Comparison of ENCODE assay signal across 8 mouse cellular contexts in genomic region chr7:127363475-127363921, GRCm38 (mm10). TPM values are rescaled to one million over a fixed set of nuclear protein-coding genes. Genes with fewer than 3 reads are reported as not detected.
DNase-seq lines count a peak whose midpoint lies in the region; ATAC-seq and TF ChIP-seq lines count a peak whose summit lies in the region.

No protein-coding gene starts in this region.

- H3K79me2 ChIP-seq in heart, adult 2 months (replicated peaks; ENCODE audit: control insufficient read depth, insufficient read depth, low read length): no peaks in the 10 kb centered on the region

- no peaks in the 10 kb centered on the region for H3K9me3 ChIP-seq in forebrain, postnatal 0 days (ENCODE audit: low read length)

- ATAC-seq in forebrain, postnatal 0 days: peak; percentile 16; the same call in 1 of the 2 replicates

- DNase-seq in heart, adult 2 months: peak; percentile 14 to 47
- DNase-seq in heart, postnatal 25 days (ENCODE audit: low spot score): no peak
- DNase-seq in cerebellum, adult 18-20 months: peak; percentile 72 to 78
- peak; percentile 27 for DNase-seq in forebrain, postnatal 0 days
- peak; percentile 64 for DNase-seq in kidney, postnatal 10 days
- peak; percentile 38 for DNase-seq in lung, postnatal 36 days
- DNase-seq in urinary bladder, postnatal 10 days (ENCODE audit: low spot score): no peak
- no peak for DNase-seq in spleen, adult 18-20 months

- H3K27ac ChIP-seq in heart, adult 2 months: peak overlapping the region; percentile 33; the same call in 1 of the 2 replicates
- no peak overlapping the region for H3K27ac ChIP-seq in forebrain, postnatal 0 days (ENCODE audit: low read depth, low read length)

- intact Hi-C loops in heart, adult 2 months (cut with DNase I): loop anchor here (5.0 kb wide), 2 partner anchors 44 to 149 kb away; partner anchors contain the start of genes Srcap and Zfp764
- intact Hi-C loops in heart, postnatal 25 days (cut with DNase I): loop anchor here (5.0 kb wide), 2 partner anchors 44 to 119 kb away; partner anchors contain the start of gene Zfp764

- no peak for TF ChIP-seq CTCF in heart, adult 2 months (IDR thresholded peaks at IDR 0.05)
- TF ChIP-seq CTCF in forebrain, postnatal 0 days (IDR thresholded peaks at IDR 0.05; ENCODE audit: low read depth): no peak

- H3K9ac ChIP-seq in heart, adult 2 months (ENCODE audit: low read depth, low read length): peak overlapping the region; percentile 75
- peak overlapping the region; percentile 39 for H3K9ac ChIP-seq in forebrain, postnatal 0 days

- H3K4me2 ChIP-seq in forebrain, postnatal 0 days (ENCODE audit: low read depth): peak overlapping the region; percentile 69

- no peak for TF ChIP-seq EP300 in heart, adult 2 months (IDR thresholded peaks at IDR 0.05; ENCODE audit: insufficient read depth, low read depth, low read length)

- peak overlapping the region; percentile 34 for H3K4me3 ChIP-seq in heart, adult 2 months
- peak overlapping the region; percentile 33 for H3K4me3 ChIP-seq in forebrain, postnatal 0 days (ENCODE audit: low read depth, low read length)

- no peaks in the 10 kb centered on the region for H3K4me1 ChIP-seq in heart, adult 2 months (ENCODE audit: control insufficient read depth, insufficient read depth, low read length)
- peaks cover 2% of the 10 kb centered on the region; the same call in 1 of the 2 replicates for H3K4me1 ChIP-seq in forebrain, postnatal 0 days (ENCODE audit: insufficient read depth)

- no peak for TF ChIP-seq POLR2A in heart, adult 2 months (IDR thresholded peaks at IDR 0.05; ENCODE audit: insufficient read depth, low read depth, low read length)

- WGBS in heart, adult 2 months: 8% methylated on average over 24 of the region's 24 CpGs
- WGBS in forebrain, postnatal 0 days: 3% methylated on average over 24 of the region's 24 CpGs

- H3K36me3 ChIP-seq in heart, adult 2 months (ENCODE audit: control insufficient read depth, insufficient read depth, low read length): no peaks in the 10 kb centered on the region
- no peaks in the 10 kb centered on the region for H3K36me3 ChIP-seq in forebrain, postnatal 0 days (ENCODE audit: insufficient read depth)

- H3K27me3 ChIP-seq in heart, adult 2 months (ENCODE audit: control insufficient read depth, insufficient read depth, low read length): no peaks in the 10 kb centered on the region
- H3K27me3 ChIP-seq in forebrain, postnatal 0 days (ENCODE audit: insufficient read depth, low read length): no peaks in the 10 kb centered on the region

RNA-seq across cellular contexts. Expression of gene Zfp747, which starts 12.4 kb away (rescaled TPM):
- total RNA-seq in heart, adult 2 months (2021): 1 to 10 TPM; 4.3 to 5.3 TPM
- polyA plus RNA-seq in heart, adult 2 months (2012; rRNA removed): 2.9 and 3.9 TPM in 2 replicates
- total RNA-seq in heart, postnatal 25 days (2021): 1 to 10 TPM; 3.4 to 4.7 TPM
- 8.5 and 9.2 TPM in 2 replicates for total RNA-seq in forebrain, postnatal 0 days (2014; rRNA removed)
- 2.9 and 4.7 TPM in 2 replicates for polyA plus RNA-seq in forebrain, postnatal 0 days (2015; fragmentation: Nextera tagmentation; extraction: Ambion mirVana)

RNA-seq across cellular contexts. Expression of gene Zfp768, which starts 18.1 kb away (rescaled TPM):
- total RNA-seq in heart, adult 2 months (2021): 10 to 100 TPM; 36.5 to 37.2 TPM
- 30.8 and 31.6 TPM in 2 replicates for polyA plus RNA-seq in heart, adult 2 months (2012; rRNA removed)
- total RNA-seq in heart, postnatal 25 days (2021): 10 to 100 TPM; 35.4 to 41.3 TPM
- total RNA-seq in forebrain, postnatal 0 days (2014; rRNA removed): 29.5 and 31.7 TPM in 2 replicates
- 9.8 and 10.0 TPM in 2 replicates for polyA plus RNA-seq in forebrain, postnatal 0 days (2015; fragmentation: Nextera tagmentation; extraction: Ambion mirVana)

RNA-seq across cellular contexts. Expression of gene 9130019O22Rik, which starts 23.5 kb away (rescaled TPM):
- 1 to 10 TPM; 2.3 to 2.4 TPM for total RNA-seq in heart, adult 2 months (2021)
- polyA plus RNA-seq in heart, adult 2 months (2012; rRNA removed): 1.7 and 2.4 TPM in 2 replicates
- 1 to 10 TPM; 2.2 to 2.3 TPM for total RNA-seq in heart, postnatal 25 days (2021)
- total RNA-seq in forebrain, postnatal 0 days (2014; rRNA removed): 3.2 and 4.6 TPM in 2 replicates
- 0.89 and 1.3 TPM in 2 replicates for polyA plus RNA-seq in forebrain, postnatal 0 days (2015; fragmentation: Nextera tagmentation; extraction: Ambion mirVana)

RNA-seq across cellular contexts. Expression of gene E430018J23Rik, which starts 29.9 kb away (rescaled TPM):
- 1 to 10 TPM; 3.1 to 4.0 TPM for total RNA-seq in heart, adult 2 months (2021)
- polyA plus RNA-seq in heart, adult 2 months (2012; rRNA removed): 3.1 and 3.5 TPM in 2 replicates
- 1 to 10 TPM; 4.4 to 5.3 TPM for total RNA-seq in heart, postnatal 25 days (2021)
- total RNA-seq in forebrain, postnatal 0 days (2014; rRNA removed): 10.2 and 13.5 TPM in 2 replicates
- polyA plus RNA-seq in forebrain, postnatal 0 days (2015; fragmentation: Nextera tagmentation; extraction: Ambion mirVana): 1.7 and 2.4 TPM in 2 replicates

RNA-seq across cellular contexts. Expression of gene Zfp764, which starts 43.1 kb away (rescaled TPM):
- total RNA-seq in heart, adult 2 months (2021): 1 to 10 TPM; 3.2 TPM
- polyA plus RNA-seq in heart, adult 2 months (2012; rRNA removed): 2.6 and 3.5 TPM in 2 replicates
- 1 to 10 TPM; 2.7 to 2.8 TPM for total RNA-seq in heart, postnatal 25 days (2021)
- 5.9 and 7.2 TPM in 2 replicates for total RNA-seq in forebrain, postnatal 0 days (2014; rRNA removed)
- 1.7 and 3.2 TPM in 2 replicates for polyA plus RNA-seq in forebrain, postnatal 0 days (2015; fragmentation: Nextera tagmentation; extraction: Ambion mirVana)

Comparison
In these comparisons a context has a peak if more than half of its experiments do, and no peak if none do; other contexts are left out.
1. DNase-seq: peak in heart, adult 2 months (2 of 2), cerebellum, adult 18-20 months (2 of 2), forebrain, postnatal 0 days (single experiment), kidney, postnatal 10 days (single experiment) and lung, postnatal 36 days (single experiment); none in heart, postnatal 25 days (single experiment), urinary bladder, postnatal 10 days (single experiment) and spleen, adult 18-20 months (0 of 2).